Mouse (Mus musculus) midbrain, embryonic 11.5 days (tissue): Measurements from ENCODE around the gene Ankrd13c. TPM values are rescaled to one million over a fixed set of nuclear protein-coding genes. Genes with fewer than 3 reads are reported as not detected.

Experiments
- ATAC-seq: fragments of 200-750 bp; cut with Nextera tagmentation; 2 replicates; pipeline ENCODE4 v1.8.0; 2017; ENCODE audit warnings: moderate TSS enrichment, moderate library complexity; ENCODE audit not compliant: low FRiP score
- DNase-seq: peaks from one replicate; pipeline ENCODE4 v3.0.0; 2015; ENCODE audit warnings: low spot score; ENCODE audit errors: missing footprints
- H3K27ac ChIP-seq: fragments of 300-500 bp; sonication (generic); 2 replicates; pipeline ENCODE4 v1.5.1; 2014; ENCODE audit warnings: low read depth, low read length
- H3K27me3 ChIP-seq: fragments of 300-500 bp; sonication (generic); 2 replicates; pipeline ENCODE4 v1.6.1; 2014; ENCODE audit warnings: mild to moderate bottlenecking, low read length, moderate library complexity, mixed read lengths; ENCODE audit not compliant: control insufficient read depth, insufficient read depth
- H3K36me3 ChIP-seq: fragments of 300-500 bp; sonication (generic); 2 replicates; pipeline ENCODE4 v1.6.1; 2014; ENCODE audit warnings: mild to moderate bottlenecking, low read length, moderate library complexity, mixed read lengths; ENCODE audit not compliant: control insufficient read depth, insufficient read depth
- H3K4me1 ChIP-seq: fragments of 300-500 bp; sonication (generic); 2 replicates; pipeline ENCODE4 v1.6.1; 2014; ENCODE audit warnings: low read length; ENCODE audit not compliant: control insufficient read depth, insufficient read depth
- H3K4me2 ChIP-seq: fragments of 300-500 bp; sonication (generic); 2 replicates; pipeline ENCODE4 v1.6.1; 2014; ENCODE audit warnings: mild to moderate bottlenecking, moderate library complexity
- H3K4me3 ChIP-seq: fragments of 300-500 bp; sonication (generic); 2 replicates; pipeline ENCODE4 v1.5.1; 2014; ENCODE audit warnings: low read depth, low read length
- H3K9ac ChIP-seq: fragments of 300-500 bp; sonication (generic); 2 replicates; pipeline ENCODE4 v1.6.1; 2014; ENCODE audit warnings: low read length
- H3K9me3 ChIP-seq: fragments of 300-500 bp; sonication (generic); 2 replicates; pipeline ENCODE4 v1.6.1; 2016; ENCODE audit warnings: low read length; ENCODE audit not compliant: control insufficient read depth
- WGBS: fragments of 180-500 bp; shearing (Covaris S2); extraction: QIAGEN DNeasy Blood & Tissue Kit; methylation state at CpG from one replicate; pipeline ENCODE4 v1.1.7; 2014; 5-methylcytosine and 5-hydroxymethylcytosine counted together
- polyA plus RNA-seq: library from polyadenylated mRNA; unstranded; fragments of >200 nt; fragmentation: Nextera tagmentation; extraction: Ambion mirVana; gene quantifications from 2 replicates; pipeline ENCODE4 v1.2.1, GENCODE M21; 2014

The Ankrd13c gene
- polyA plus RNA-seq, 1 experiment from 2014 or later = 24.0 TPM

DNA sequence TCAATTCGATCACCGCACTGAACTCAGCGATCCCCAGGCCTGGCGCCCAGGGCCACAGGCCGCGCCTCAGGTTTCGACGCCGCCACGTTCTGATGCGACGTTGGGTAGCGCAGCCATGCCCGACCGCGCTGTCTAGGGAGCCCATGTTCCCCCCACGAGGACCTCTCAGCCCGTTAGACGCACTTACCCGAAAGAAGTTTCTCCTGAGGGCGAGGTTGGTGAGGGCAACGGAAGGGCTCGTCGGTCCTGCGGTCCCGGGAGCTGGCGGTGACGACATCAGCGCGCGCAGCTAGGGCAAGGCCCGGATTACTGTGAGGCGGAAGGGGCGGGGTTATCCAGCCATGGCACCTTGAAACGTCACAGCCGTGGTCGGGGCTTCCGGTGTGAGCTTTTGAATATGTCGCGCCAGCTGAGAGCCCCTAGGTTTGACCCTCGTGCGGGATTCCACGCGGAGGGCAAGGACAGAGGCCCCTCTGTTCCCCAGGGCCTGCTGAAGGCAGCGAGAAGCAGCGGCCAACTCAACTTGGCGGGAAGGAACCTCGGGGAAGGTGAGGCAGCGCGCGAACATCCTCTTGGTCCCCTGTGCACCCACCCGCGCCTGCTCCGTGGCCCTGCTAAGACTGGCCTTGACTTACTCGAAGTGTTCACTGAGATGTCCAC, 89.4 kb downstream of the Ankrd13c start, which contains the start of the genes Srsf11 and Lrrc40:
Gene Srsf11 (minus strand): TSS at position 311 of the 660 bp plus-strand sequence.
Gene Lrrc40 (plus strand): TSS at position 334 of the 660 bp plus-strand sequence.
- Histone ChIP-seq H3K27ac (peak within 1 kb of the TSS; percentile 68), H3K4me1 (peaks cover 6% of the 10 kb centered on the region), H3K9ac (peak within 1 kb of the TSS; percentile 88), H3K4me3 (peak within 1 kb of the TSS; percentile 86), H3K36me3 (no peaks in the 10 kb centered on the region), H3K9me3 (no peaks in the 10 kb centered on the region), H3K27me3 (no peaks in the 10 kb centered on the region), H3K4me2 (peak within 1 kb of the TSS; percentile 64)
- peak; percentile 95 for ATAC-seq
- WGBS = under 1% methylated on average over 55 of the region's 55 CpGs
- peak; percentile 100 for DNase-seq

- Histone ChIP-seq H3K27ac (no peak overlapping the region), H3K36me3 (no peaks in the 10 kb centered on the region), H3K4me1 (peaks cover 6% of the 10 kb centered on the region), H3K27me3 (no peaks in the 10 kb centered on the region), H3K9ac (no peak overlapping the region), H3K4me3 (no peak overlapping the region), H3K9me3 (no peaks in the 10 kb centered on the region), H3K4me2 (no peak overlapping the region)
- 83% methylated on average over 3 of the region's 3 CpGs for WGBS
- no peak for DNase-seq
- ATAC-seq = no peak
Observed at GRCm38 (mm10) chr3:158038106-158038505, 91.1 kb downstream of the Ankrd13c start.

GRCm38 (mm10) chr3:158040755-158041154, 93.7 kb downstream of the Ankrd13c start:
- Histone ChIP-seq H3K27ac (no peak overlapping the region), H3K4me1 (peaks cover 2% of the 10 kb centered on the region; the same call in 1 of the 2 replicates), H3K36me3 (no peaks in the 10 kb centered on the region), H3K4me3 (no peak overlapping the region), H3K9me3 (no peaks in the 10 kb centered on the region), H3K9ac (no peak overlapping the region), H3K27me3 (no peaks in the 10 kb centered on the region), H3K4me2 (no peak overlapping the region)
- ATAC-seq = no peak
- 75% methylated on average over 2 of the region's 2 CpGs for WGBS
- no peak for DNase-seq

GRCm38 (mm10) chr3:158049508-158049907, 102.5 kb downstream of the Ankrd13c start:
- no peak overlapping the region for H3K4me2 ChIP-seq
- H3K4me3 ChIP-seq = no peak overlapping the region
- ATAC-seq = no peak
- no peaks in the 10 kb centered on the region for H3K27me3 ChIP-seq
- H3K27ac ChIP-seq = no peak overlapping the region
- no peaks in the 10 kb centered on the region for H3K4me1 ChIP-seq
- no peak overlapping the region for H3K9ac ChIP-seq
- H3K9me3 ChIP-seq = no peaks in the 10 kb centered on the region
- 0 out of 2 replicates have a peak, but pooled peaks cover 2% of the 10 kb centered on the region for H3K36me3 ChIP-seq
- DNase-seq = no peak
- WGBS = 92% methylated on average over 2 of the region's 2 CpGs

Other genes starting within 250 kb of the Ankrd13c start
- 11.6 and 12.2 TPM in 2 replicates for gene Cth, start 22.2 kb upstream of the Ankrd13c start, polyA plus RNA-seq
- gene Srsf11, start 89.4 kb downstream of the Ankrd13c start, polyA plus RNA-seq = 338 and 356 TPM in 2 replicates
- 95.5 and 106 TPM in 2 replicates for gene Lrrc40, start 89.4 kb downstream of the Ankrd13c start, polyA plus RNA-seq